Mouse (Mus musculus) G1E (cell line): ENCODE measurements around the gene Rasa2. TPM values are rescaled to one million over a fixed set of nuclear protein-coding genes. Genes with fewer than 3 reads are reported as not detected.
"Not testable (repeated sequence)": the region's sequence is repeated elsewhere in the genome, so short reads cannot be mapped to it uniquely, and the experiment has no call there.

Experiments used
- ATAC-seq: 2 replicates; pipeline ENCODE4 v1.8.0; 2016; ENCODE audit warnings: mild to moderate bottlenecking; ENCODE audit not compliant: insufficient number of reproducible peaks, poor library complexity, low FRiP score, severe bottlenecking; ENCODE audit errors: extremely low read depth
- DNase-seq: peaks from one replicate; pipeline ENCODE4 v3.0.0; 2012; ENCODE audit warnings: low spot score
- H3K27me3 ChIP-seq: 2 replicates; pipeline ENCODE4 v1.6.1; 2012; ENCODE audit warnings: mild to moderate bottlenecking, low read length, inconsistent platforms; ENCODE audit not compliant: insufficient read depth
- H3K36me3 ChIP-seq: replicated peaks from 2 replicates; pipeline ENCODE3; 2012; ENCODE audit warnings: mild to moderate bottlenecking, inconsistent platforms
- H3K4me1 ChIP-seq: 2 replicates; pipeline ENCODE4 v1.6.1; 2012; ENCODE audit warnings: low read depth, low read length, inconsistent platforms, mixed read lengths; ENCODE audit not compliant: insufficient read depth
- H3K4me3 ChIP-seq: 2 replicates; pipeline ENCODE4 v1.5.1; 2012; ENCODE audit warnings: low read depth, mild to moderate bottlenecking, inconsistent platforms, low read length, moderate library complexity, mixed read lengths
- H3K9me3 ChIP-seq: replicated peaks from 2 replicates; pipeline ENCODE4 v1.6.1; 2012; ENCODE audit warnings: inconsistent platforms
- CTCF ChIP-seq: IDR thresholded peaks from 2 replicates; pipeline ENCODE4 v1.5.1; 2012; ENCODE audit warnings: low read depth, low read length, inconsistent platforms, mixed read lengths
- GATA1 ChIP-seq: IDR thresholded peaks from 2 replicates; pipeline ENCODE4 v1.6.1; 2012; ENCODE audit warnings: borderline replicate concordance, low read length, inconsistent platforms, mixed read lengths
- GATA2 ChIP-seq: IDR thresholded peaks from 2 replicates; pipeline ENCODE4 v1.6.1; 2012; ENCODE audit warnings: low read depth, low read length, inconsistent platforms, borderline replicate concordance
- POLR2AphosphoS5 ChIP-seq: IDR thresholded peaks from 2 replicates; pipeline ENCODE4 v1.6.1; 2012; ENCODE audit warnings: low read depth, low read length, inconsistent platforms; ENCODE audit not compliant: insufficient replicate concordance
- TAL1 ChIP-seq: conservative IDR thresholded peaks from 2 replicates; pipeline ENCODE4 v1.6.1; 2012; ENCODE audit warnings: low read depth, low read length, inconsistent platforms, mixed read lengths
- polyA plus RNA-seq: library from polyadenylated mRNA; stranded (reverse); fragments of >175 nt; gene quantifications from 2 replicates; pipeline ENCODE4 v1.2.3, GENCODE M21; 2012
- total RNA-seq, 2 experiments: library from RNA; stranded (forward) in 1 of 2; stranded (reverse) in 1 of 2; fragments of 200-1000 nt in 1 of 2; fragments of >200 nt in 1 of 2; fragmentation: Nextera tagmentation in 1 of 2; gene quantifications; 2 replicates each; pipeline ENCODE4 v1.2.3; 2014 to 2017

The Rasa2 gene
- total and polyA plus RNA-seq, 3 experiments = 3.2 to 74.8 (median 54.9) TPM

DNA sequence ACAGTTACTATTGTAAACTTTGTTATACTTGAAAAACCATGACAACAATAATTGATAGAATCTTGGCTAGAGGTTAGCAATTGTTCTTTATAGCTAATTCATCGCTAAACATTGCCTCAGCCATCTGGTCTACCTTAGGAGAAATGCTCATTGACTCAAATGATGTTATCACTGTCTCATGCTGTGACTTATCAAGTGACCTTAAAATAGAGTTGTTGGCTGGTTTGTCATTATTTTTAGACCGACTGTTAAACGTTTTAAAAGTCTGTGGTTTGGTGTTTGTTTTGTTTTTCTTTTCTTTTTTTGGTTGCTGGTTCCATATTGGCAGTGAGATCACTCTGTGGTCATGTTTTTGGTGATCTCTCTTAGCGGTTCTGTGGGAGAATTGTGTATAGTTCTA is 22.1 kb upstream of the Rasa2 start:
- ATAC-seq = peak; percentile 50; the same call in 1 of the 2 replicates
- peaks cover 4% of the 10 kb centered on the region; the same call in 1 of the 2 replicates for H3K27me3 ChIP-seq
- no peaks in the 10 kb centered on the region for H3K9me3 ChIP-seq
- H3K4me1 ChIP-seq = peaks cover 45% of the 10 kb centered on the region
- no peak for TF ChIP-seq GATA2
- TF ChIP-seq POLR2AphosphoS5 = no peak
- TF ChIP-seq TAL1 = no peak
- TF ChIP-seq GATA1 = no peak
- TF ChIP-seq CTCF = no peak
- DNase-seq = no peak
- H3K4me3 ChIP-seq = no peak overlapping the region
- no peaks in the 10 kb centered on the region for H3K36me3 ChIP-seq

DNA sequence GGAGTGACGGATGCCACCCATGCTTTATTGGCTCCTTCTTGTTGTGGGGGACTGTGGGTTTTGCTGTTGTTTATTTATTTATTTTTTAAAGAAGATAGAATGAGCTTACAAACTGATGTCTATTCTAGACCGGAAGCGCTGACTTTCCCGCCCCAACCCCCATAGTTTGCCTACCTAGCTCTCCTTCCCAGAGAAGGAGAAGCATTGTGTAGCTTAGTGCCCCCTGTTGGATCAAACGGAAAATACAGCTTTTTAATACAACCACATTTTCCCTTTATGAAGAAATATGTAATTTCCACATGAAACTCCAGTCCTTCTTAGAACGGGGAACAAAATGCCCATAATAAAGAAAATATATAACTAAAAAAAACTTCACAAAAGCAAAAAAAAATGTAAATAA is 21.3 kb upstream of the Rasa2 start:
- no peaks in the 10 kb centered on the region for H3K36me3 ChIP-seq
- no peak overlapping the region for H3K4me3 ChIP-seq
- H3K4me1 ChIP-seq = peaks cover 45% of the 10 kb centered on the region
- DNase-seq (peak; percentile 33), ATAC-seq (no peak)
- H3K27me3 ChIP-seq = peaks cover 4% of the 10 kb centered on the region; the same call in 1 of the 2 replicates
- TF ChIP-seq GATA1 (no peak), CTCF (peak; percentile 12; the same call in 1 of the 2 replicates)
- H3K9me3 ChIP-seq = no peaks in the 10 kb centered on the region

DNA sequence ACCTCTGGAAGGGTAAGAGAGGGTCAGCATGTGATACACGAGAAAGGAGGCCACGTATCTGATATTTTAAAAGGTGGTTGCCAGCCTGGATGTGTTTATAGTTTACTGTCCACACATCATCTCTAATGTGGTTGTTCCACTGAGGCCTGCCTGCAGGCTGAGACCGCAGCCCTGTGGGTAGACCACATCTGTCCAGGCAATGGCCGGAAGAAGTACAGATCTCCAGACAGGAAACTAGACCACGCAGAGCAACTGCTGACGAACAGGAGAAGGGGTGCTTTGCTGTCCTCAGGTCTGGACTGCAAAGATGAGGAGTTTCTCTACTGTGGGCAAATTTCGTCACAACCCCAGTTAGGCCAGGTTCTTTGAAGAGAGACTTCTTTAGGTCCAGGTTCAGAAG is 19.4 kb upstream of the Rasa2 start:
- ATAC-seq (no peak), DNase-seq (no peak)
- no peaks in the 10 kb centered on the region for H3K9me3 ChIP-seq
- peaks cover 49% of the 10 kb centered on the region for H3K4me1 ChIP-seq
- TF ChIP-seq GATA2 (no peak), CTCF (no peak), GATA1 (no peak)
- H3K27me3 ChIP-seq = peaks cover 4% of the 10 kb centered on the region; the same call in 1 of the 2 replicates
- H3K4me3 ChIP-seq = no peak overlapping the region
- H3K36me3 ChIP-seq = no peaks in the 10 kb centered on the region

DNA sequence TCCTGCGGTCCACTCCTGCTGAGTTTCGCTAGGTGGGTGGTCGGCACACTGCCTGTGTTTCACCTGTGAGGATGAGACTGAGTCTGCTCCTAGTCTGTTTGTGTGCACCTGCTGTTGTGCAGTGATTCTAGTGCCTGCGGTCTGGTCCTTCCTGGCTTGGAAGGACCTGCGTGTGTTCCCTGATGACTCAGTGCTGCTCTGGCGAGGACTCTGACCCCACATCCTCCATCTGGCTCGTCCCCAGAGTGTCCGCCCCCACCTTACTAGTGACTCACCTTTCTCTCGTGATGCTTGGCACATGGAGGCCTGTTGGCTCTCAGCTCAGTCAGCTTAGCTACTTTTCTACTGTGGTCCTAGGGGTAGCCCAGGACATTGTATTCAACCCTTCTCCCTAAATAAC is 18.5 kb upstream of the Rasa2 start:
- Histone ChIP-seq H3K9me3 (no peaks in the 10 kb centered on the region), H3K4me3 (no peak overlapping the region), H3K36me3 (no peaks in the 10 kb centered on the region), H3K27me3 (peaks cover 4% of the 10 kb centered on the region; the same call in 1 of the 2 replicates), H3K4me1 (peaks cover 57% of the 10 kb centered on the region)
- 0 out of 2 replicates have a peak, but pooled peaks have one; percentile 7 for ATAC-seq
- no peak for DNase-seq
- TF ChIP-seq TAL1 (no peak), GATA2 (no peak), CTCF (no peak), POLR2AphosphoS5 (no peak), GATA1 (no peak)

GRCm38 (mm10) chr9:96649362-96649761 is 17.9 kb upstream of the Rasa2 start:
- H3K9me3 ChIP-seq = no peaks in the 10 kb centered on the region
- no peak overlapping the region for H3K4me3 ChIP-seq
- no peak for DNase-seq
- H3K36me3 ChIP-seq = no peaks in the 10 kb centered on the region
- TF ChIP-seq GATA1 = no peak
- no peak for TF ChIP-seq POLR2AphosphoS5
- no peak for TF ChIP-seq CTCF
- TF ChIP-seq TAL1 = no peak
- no peak for TF ChIP-seq GATA2
- peaks cover 56% of the 10 kb centered on the region for H3K4me1 ChIP-seq
- no peak for ATAC-seq
- peaks cover 4% of the 10 kb centered on the region; the same call in 1 of the 2 replicates for H3K27me3 ChIP-seq

DNA sequence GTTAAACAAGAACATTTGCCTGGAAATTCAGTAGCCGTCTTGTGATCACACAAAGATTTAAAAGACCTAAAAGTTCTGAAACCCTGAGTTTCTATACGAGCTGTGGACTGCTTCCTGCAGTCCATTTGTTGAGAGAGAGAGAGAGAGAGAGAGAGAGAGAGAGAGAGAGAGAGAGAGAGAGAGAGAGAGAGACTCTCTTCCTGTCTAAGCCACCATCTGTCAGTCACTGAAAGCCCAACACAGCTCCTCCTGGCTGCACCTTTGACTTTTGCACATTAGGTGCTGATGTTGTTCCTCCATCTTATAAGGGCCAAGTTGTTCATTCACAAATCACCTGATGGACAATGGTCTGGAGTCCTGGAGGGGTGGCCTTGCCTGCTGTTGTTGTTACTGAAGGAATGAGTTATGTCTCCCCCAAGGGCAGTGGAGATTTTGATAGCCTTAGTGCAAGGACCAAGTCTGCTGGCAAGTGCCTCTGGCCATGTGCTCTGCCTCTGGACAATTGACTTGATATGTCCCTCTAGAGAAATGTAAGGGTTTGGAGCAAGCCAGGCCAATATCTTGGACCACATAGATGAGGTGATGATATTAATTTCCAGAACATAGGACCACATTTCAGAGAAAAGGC is 15.4 kb upstream of the Rasa2 start:
- DNase-seq = no peak
- H3K4me1 ChIP-seq = peaks cover 35% of the 10 kb centered on the region
- H3K4me3 ChIP-seq = no peak overlapping the region
- H3K27me3 ChIP-seq = peaks cover 4% of the 10 kb centered on the region; the same call in 1 of the 2 replicates
- H3K9me3 ChIP-seq = no peaks in the 10 kb centered on the region
- no peaks in the 10 kb centered on the region for H3K36me3 ChIP-seq
- no peak for TF ChIP-seq GATA1
- no peak for TF ChIP-seq GATA2
- TF ChIP-seq TAL1 = no peak
- no peak for TF ChIP-seq CTCF
- no peak for TF ChIP-seq POLR2AphosphoS5
- ATAC-seq = no peak

DNA sequence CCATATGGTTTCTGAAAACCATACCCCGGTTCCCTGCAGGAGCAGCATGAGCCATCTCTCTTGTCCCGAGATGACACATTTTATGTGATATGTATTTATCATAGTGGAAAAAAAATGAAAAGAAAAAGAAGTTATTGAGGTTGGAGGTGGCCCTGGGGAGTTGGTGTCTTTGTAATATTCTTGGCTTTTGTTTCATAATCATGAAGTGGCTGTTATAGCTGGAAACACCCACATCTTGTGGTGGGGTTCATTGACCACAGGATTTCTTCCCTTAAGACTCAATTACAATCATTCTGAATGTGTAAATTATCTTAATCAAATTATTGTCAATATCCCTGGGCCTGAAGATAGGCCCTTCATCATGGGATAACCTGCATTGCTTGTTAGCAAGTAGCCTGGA is 13.4 kb upstream of the Rasa2 start:
- Histone ChIP-seq H3K36me3 (no peaks in the 10 kb centered on the region), H3K9me3 (no peaks in the 10 kb centered on the region), H3K27me3 (peaks cover 2% of the 10 kb centered on the region; the same call in 1 of the 2 replicates), H3K4me1 (peaks cover 40% of the 10 kb centered on the region), H3K4me3 (no peak overlapping the region)
- no peak for ATAC-seq
- no peak for TF ChIP-seq GATA1
- no peak for DNase-seq

GRCm38 (mm10) chr9:96644002-96644401 is 12.6 kb upstream of the Rasa2 start:
- H3K36me3 ChIP-seq, H3K9me3 ChIP-seq, DNase-seq, ATAC-seq, H3K4me3 ChIP-seq, H3K27me3 ChIP-seq: not testable (repeated sequence)
- H3K4me1 ChIP-seq = peaks cover 45% of the 10 kb centered on the region
